Mouse (Mus musculus): ENCODE measurements around the gene Smyd4. TPM values are rescaled to one million over a fixed set of nuclear protein-coding genes. Genes with fewer than 3 reads are reported as not detected.
"Not testable (repeated sequence)": the region's sequence is repeated elsewhere in the genome, so short reads cannot be mapped to it uniquely, and the experiment has no call there.

Smyd4 gene
- polyA plus RNA-seq, 1 experiment from 2014 or later, result 3.4 TPM

DNA sequence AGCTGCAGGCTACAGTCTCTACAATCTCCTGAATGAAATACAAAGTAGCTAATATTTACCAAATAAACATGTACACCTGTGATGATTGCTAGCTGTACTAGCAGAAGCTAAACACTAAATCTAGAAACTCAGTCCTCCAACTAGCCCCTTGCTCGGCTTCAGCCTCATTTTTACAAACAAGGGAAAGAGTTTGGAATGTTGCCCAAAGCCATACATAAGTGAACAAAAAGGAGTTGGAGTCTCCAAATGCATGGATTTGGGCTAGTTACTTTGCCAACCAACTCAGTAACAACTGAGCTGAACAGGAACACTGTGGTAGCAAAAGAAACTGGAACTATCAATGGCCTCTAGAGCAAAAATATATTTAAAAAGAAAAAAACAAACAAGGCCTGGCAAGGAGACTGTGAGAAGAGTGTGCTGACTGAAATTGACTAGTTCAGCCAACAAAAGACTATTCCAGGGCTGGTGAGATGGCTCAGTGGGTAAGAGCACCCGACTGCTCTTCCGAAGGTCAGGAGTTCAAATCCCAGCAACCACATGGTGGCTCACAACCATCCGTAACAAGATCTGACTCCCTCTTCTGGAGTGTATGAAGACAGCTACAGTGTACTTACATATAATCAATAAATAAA lies 1.6 kb upstream of the Smyd4 start:
- Histone ChIP-seq H3K36me3 (replicated peaks) (peaks cover 26% of the 10 kb centered on the region), H3K27ac (replicated peaks) (peak overlapping the region; percentile 30; the same call in 1 of the 2 replicates), H3K9me3 (replicated peaks) (no peaks in the 10 kb centered on the region), H3K4me3 (replicated peaks) (peak overlapping the region; percentile 85), H3K4me1 (replicated peaks) (peaks cover 57% of the 10 kb centered on the region), H3K27me3 (no peaks in the 10 kb centered on the region), H3K9ac (peak overlapping the region; percentile 36), H3K4me2 (peak overlapping the region; percentile 90)
- 67% methylated on average over 4 of the region's 4 CpGs for WGBS (ENCODE audit: insufficient replicate concordance)
- no peak for ATAC-seq (ENCODE audit: insufficient read depth)

DNA sequence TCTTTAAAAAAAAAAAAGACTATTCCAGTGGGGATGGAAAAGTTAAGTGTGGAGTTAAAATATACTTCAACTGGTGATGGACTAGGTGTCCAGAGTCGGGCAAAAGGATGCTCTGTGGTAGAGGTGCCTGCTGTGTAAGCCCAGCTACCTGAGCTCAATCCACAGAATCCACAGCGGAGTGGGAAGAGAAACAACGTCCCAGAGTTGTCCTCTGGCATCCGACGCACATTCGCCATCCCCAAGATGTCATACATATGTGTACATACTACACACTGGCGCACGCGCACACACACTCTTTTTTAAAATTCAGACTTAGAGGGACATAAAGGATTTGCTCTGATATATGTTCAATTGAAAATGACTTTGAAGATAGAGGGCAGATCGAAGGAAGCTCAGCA lies 1.0 kb upstream of the Smyd4 start:
- ATAC-seq (ENCODE audit: insufficient read depth), result no peak
- peak overlapping the region; percentile 73 for H3K27ac ChIP-seq (replicated peaks)
- H3K36me3 ChIP-seq (replicated peaks), result peaks cover 22% of the 10 kb centered on the region; the same call in 1 of the 2 replicates
- H3K4me3 ChIP-seq (replicated peaks), result peak overlapping the region; percentile 85
- peaks cover 57% of the 10 kb centered on the region for H3K4me1 ChIP-seq (replicated peaks)
- no peaks in the 10 kb centered on the region for H3K9me3 ChIP-seq (replicated peaks)
- WGBS (ENCODE audit: insufficient replicate concordance), result 38% methylated on average over 10 of the region's 10 CpGs
- H3K4me2 ChIP-seq, result peak overlapping the region; percentile 90
- H3K27me3 ChIP-seq, result no peaks in the 10 kb centered on the region
- H3K9ac ChIP-seq, result peak overlapping the region; percentile 93

DNA sequence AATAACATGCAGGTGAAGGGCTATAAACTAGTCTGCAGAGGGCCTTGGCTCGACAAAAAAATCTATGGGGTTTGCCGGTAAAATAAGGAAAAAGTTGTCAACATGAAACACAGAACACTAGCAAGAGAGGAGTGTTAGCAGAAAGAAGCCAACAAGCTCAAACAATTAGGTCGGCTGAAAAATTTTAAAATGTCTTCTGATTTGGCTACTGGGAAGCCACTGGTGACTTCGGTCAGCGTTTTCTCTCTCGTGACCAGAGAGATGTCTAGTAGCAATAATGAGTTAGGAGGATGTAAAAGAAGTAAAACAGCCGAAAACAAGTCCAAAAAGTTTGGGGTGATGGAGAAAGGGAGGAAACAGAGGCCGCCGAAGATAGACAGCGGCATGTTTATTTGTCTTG lies 637 bp upstream of the Smyd4 start:
- Histone ChIP-seq H3K27ac (replicated peaks) (peak overlapping the region; percentile 73), H3K27me3 (no peaks in the 10 kb centered on the region), H3K9ac (peak overlapping the region; percentile 93), H3K4me1 (replicated peaks) (peaks cover 57% of the 10 kb centered on the region), H3K4me3 (replicated peaks) (peak overlapping the region; percentile 85), H3K4me2 (peak overlapping the region; percentile 90), H3K9me3 (replicated peaks) (no peaks in the 10 kb centered on the region), H3K36me3 (replicated peaks) (peaks cover 18% of the 10 kb centered on the region; the same call in 1 of the 2 replicates)
- ATAC-seq (ENCODE audit: insufficient read depth), result no peak
- under 1% methylated on average over 10 of the region's 10 CpGs for WGBS (ENCODE audit: insufficient replicate concordance)

DNA sequence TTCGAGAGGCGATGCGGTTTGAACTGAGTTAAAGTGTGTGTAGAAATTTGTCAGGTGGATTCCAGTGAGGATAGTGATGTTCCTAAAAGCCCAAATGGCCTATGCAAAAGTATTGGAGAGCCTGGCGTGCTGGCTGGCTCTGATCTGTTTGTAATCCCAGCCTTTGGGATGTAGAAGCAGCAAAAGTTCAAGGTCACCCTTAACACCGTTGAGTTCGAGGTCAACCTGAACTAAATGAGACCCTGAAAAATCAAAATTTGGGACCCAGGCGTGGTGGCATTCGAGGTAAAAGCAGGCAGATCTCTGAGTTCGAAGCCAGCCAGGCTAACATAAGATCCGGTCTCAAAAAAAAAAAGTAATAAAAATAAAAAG lies 643 bp downstream of the Smyd4 start:
- H3K9ac ChIP-seq, result peak overlapping the region; percentile 78
- peak overlapping the region; percentile 90 for H3K4me2 ChIP-seq
- peak overlapping the region; percentile 81 for H3K27ac ChIP-seq (replicated peaks)
- peaks cover 7% of the 10 kb centered on the region; the same call in 1 of the 2 replicates for H3K36me3 ChIP-seq (replicated peaks)
- H3K9me3 ChIP-seq (replicated peaks), result no peaks in the 10 kb centered on the region
- peaks cover 53% of the 10 kb centered on the region for H3K4me1 ChIP-seq (replicated peaks)
- H3K4me3 ChIP-seq (replicated peaks), result peak overlapping the region; percentile 85
- 44% methylated on average over 10 of the region's 10 CpGs for WGBS (ENCODE audit: insufficient replicate concordance)
- no peaks in the 10 kb centered on the region for H3K27me3 ChIP-seq
- ATAC-seq (ENCODE audit: insufficient read depth), result no peak

DNA sequence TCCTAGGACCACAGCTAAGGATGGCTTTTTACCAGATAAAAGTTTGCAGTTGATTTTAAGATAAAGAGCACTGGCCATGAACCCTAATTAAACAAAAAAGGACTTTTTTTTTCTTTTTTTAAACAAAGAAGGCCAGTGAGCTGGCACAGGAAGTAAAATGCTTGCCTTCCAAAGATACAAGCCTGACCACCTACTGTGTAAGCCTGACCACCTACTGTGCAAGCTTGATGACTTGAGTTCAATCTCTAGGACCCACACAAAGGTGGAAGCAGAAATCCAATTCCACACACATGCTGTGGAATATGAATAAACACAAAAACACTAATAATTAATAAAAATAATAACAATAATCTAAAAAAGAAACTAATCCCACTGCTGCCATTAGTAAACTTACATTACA lies 3.0 kb downstream of the Smyd4 start:
- ATAC-seq (ENCODE audit: insufficient read depth), result no peak
- Histone ChIP-seq H3K4me1 (replicated peaks) (peaks cover 33% of the 10 kb centered on the region), H3K4me3 (replicated peaks) (no peak overlapping the region), H3K9ac (no peak overlapping the region), H3K4me2 (no peak overlapping the region), H3K27me3 (no peaks in the 10 kb centered on the region), H3K27ac (replicated peaks) (no peak overlapping the region), H3K36me3 (replicated peaks) (no peaks in the 10 kb centered on the region), H3K9me3 (replicated peaks) (no peaks in the 10 kb centered on the region)

DNA sequence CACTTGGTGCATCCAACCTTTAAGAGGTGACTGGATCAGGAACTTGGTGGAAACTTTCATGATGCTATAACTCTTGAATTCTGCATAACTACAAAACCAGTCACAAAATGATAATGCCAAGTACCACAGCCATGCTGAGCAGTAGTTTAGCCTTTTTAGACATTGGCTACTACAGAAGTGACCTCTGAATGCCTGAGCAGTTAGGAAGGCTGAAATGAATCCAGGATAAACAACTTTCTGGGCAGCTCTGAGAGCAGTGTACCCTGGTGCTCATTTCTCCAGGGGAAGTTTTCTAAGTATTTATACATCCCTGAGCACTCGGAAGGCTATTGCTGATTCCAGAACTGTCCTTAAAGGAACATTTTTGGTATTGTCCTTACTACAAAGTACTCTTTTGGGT lies 7.2 kb downstream of the Smyd4 start:
- Histone ChIP-seq H3K36me3 (replicated peaks) (no peaks in the 10 kb centered on the region), H3K4me2 (no peak overlapping the region), H3K9ac (no peak overlapping the region), H3K4me1 (replicated peaks) (peaks cover 5% of the 10 kb centered on the region), H3K9me3 (replicated peaks) (no peaks in the 10 kb centered on the region), H3K27me3 (no peaks in the 10 kb centered on the region), H3K27ac (replicated peaks) (no peak overlapping the region), H3K4me3 (replicated peaks) (no peak overlapping the region)
- 80% methylated on average over 1 of the region's 1 CpGs for WGBS (ENCODE audit: insufficient replicate concordance)
- no peak for ATAC-seq (ENCODE audit: insufficient read depth)

DNA sequence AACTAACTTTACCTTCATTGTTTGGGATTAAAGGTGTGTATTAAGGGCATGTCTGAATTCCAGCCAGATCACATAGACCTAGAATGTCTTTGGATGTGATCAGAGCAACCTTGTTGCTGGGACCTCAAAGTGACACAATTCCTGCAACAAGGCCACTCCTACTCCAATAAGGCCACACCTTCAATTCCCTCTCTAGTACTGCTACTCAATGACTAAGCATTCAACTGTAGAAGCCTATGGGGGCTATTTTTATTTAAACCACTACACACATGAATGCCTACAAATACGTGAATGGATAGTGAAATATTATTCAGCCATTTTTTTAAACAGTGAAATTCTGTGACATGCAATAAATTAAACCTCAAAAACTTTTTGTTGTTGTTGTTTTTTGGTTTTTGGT lies 28.9 kb downstream of the Smyd4 start:
- Histone ChIP-seq H3K9ac (no peak overlapping the region), H3K27me3 (no peaks in the 10 kb centered on the region), H3K4me3 (replicated peaks) (no peak overlapping the region), H3K9me3 (replicated peaks) (no peaks in the 10 kb centered on the region), H3K36me3 (replicated peaks) (no peaks in the 10 kb centered on the region), H3K4me2 (no peak overlapping the region), H3K27ac (replicated peaks) (no peak overlapping the region), H3K4me1 (replicated peaks) (peaks cover 10% of the 10 kb centered on the region)
- ATAC-seq (ENCODE audit: insufficient read depth), result no peak
- WGBS (ENCODE audit: insufficient replicate concordance), result 28% methylated on average over 1 of the region's 1 CpGs

DNA sequence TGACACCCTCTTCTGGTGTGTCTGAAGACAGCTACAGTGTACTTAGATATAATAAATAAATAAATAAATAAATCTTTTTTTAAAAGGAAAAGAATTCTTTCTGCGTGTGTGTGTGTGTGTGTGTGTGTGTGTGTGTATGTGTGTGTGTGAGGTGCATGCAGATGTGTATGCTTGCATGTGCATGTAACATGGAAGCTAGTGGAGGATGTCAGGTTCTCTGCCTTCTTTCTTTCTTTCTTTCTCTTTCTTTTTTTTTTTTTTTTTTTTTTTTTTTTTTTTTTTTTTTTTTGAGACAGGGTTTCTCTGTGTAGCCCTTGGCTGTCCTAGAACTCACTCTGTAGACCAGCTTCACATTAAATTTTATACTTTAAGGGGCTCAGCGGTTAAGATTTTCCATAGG lies 30.6 kb downstream of the Smyd4 start:
- not testable (repeated sequence) for H3K9ac ChIP-seq; H3K4me2 ChIP-seq; H3K4me3 ChIP-seq (replicated peaks); H3K9me3 ChIP-seq (replicated peaks); H3K27ac ChIP-seq (replicated peaks); H3K36me3 ChIP-seq (replicated peaks); H3K27me3 ChIP-seq; ATAC-seq (ENCODE audit: insufficient read depth)
- 86% methylated on average over 2 of the region's 2 CpGs for WGBS (ENCODE audit: insufficient replicate concordance)
- H3K4me1 ChIP-seq (replicated peaks), result peaks cover 10% of the 10 kb centered on the region

DNA sequence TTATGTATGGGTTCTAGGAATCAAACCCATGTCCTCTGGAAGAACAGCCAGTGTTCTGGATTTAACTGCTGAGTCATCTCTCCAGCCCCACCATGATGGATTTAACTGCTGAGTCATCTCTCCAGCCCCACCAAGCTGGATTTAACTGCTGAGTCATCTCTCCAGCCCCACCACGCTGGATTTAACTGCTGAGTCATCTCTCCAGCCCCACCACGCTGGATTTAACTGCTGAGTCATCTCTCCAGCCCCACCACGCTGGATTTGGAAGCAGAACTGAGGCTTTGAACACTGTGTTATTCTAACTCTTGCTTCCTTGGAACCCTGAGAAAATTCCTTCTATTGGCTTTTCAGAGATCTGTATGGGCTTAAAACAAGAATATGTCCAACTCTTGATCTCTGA lies 35.3 kb downstream of the Smyd4 start:
- not testable (repeated sequence) for H3K4me3 ChIP-seq (replicated peaks); H3K4me2 ChIP-seq; H3K9me3 ChIP-seq (replicated peaks); H3K9ac ChIP-seq; H3K4me1 ChIP-seq (replicated peaks); ATAC-seq (ENCODE audit: insufficient read depth); H3K27me3 ChIP-seq; H3K36me3 ChIP-seq (replicated peaks)
- H3K27ac ChIP-seq (replicated peaks), result peak overlapping the region; percentile 58; the same call in 1 of the 2 replicates
- 12% methylated on average over 3 of the region's 3 CpGs for WGBS (ENCODE audit: insufficient replicate concordance)

DNA sequence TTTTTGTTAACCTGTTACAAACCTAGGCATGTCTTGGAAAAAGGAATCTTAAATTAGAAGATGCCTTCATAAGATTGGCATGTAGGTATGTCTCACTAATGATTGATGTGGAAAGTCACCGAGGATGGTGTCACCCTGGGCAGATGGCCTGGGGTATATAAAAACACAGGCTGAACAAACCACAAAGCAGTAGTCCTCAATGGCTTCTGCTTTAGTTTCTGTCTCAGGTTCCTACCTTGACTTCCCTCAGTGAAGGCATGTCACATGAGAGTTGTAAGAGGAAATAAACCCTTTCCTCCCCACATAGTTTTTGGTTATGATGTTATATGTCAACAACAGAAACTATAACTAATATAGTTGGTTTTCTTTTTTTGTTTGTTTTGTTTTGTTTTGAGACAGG lies 47.4 kb downstream of the Smyd4 start:
- Histone ChIP-seq H3K36me3 (replicated peaks) (no peaks in the 10 kb centered on the region; the same call in 1 of the 2 replicates), H3K27me3 (no peaks in the 10 kb centered on the region)

DNA sequence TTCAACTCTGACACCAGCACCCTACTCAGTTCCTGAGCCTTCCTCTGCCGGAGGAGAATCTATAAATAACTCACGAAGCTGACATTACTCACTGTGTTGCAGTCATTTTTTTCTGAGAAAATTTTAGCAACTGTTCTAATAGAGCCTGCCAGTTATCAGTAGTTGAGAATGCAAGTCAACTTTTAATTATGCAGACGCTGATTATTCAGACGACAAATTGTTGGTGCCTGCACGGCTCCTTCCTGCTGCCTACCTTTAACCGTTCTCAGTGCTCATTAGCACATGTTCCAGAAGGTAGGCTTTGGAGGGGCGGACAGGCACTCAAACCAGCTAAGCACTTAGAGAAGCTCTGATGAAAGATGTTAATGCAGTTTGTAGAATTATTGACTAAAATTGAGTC lies 49.2 kb downstream of the Smyd4 start:
- Histone ChIP-seq H3K27me3 (no peaks in the 10 kb centered on the region), H3K9me3 (replicated peaks) (no peaks in the 10 kb centered on the region), H3K4me2 (no peak overlapping the region), H3K4me3 (replicated peaks) (no peak overlapping the region), H3K36me3 (replicated peaks) (no peaks in the 10 kb centered on the region; the same call in 1 of the 2 replicates), H3K4me1 (replicated peaks) (peaks cover 4% of the 10 kb centered on the region), H3K9ac (no peak overlapping the region), H3K27ac (replicated peaks) (no peak overlapping the region)
- WGBS (ENCODE audit: insufficient replicate concordance), result 55% methylated on average over 7 of the region's 7 CpGs
- no peak for ATAC-seq (ENCODE audit: insufficient read depth)

More for the DNA sequence above, 47.4 kb downstream of the Smyd4 start:
- no peak overlapping the region for H3K4me3 ChIP-seq (replicated peaks)
- H3K27ac ChIP-seq (replicated peaks), result no peak overlapping the region
- H3K4me1 ChIP-seq (replicated peaks), result no peaks in the 10 kb centered on the region
- no peak overlapping the region for H3K4me2 ChIP-seq
- no peak overlapping the region for H3K9ac ChIP-seq
- ATAC-seq (ENCODE audit: insufficient read depth), result no peak
- H3K9me3 ChIP-seq (replicated peaks), result no peaks in the 10 kb centered on the region
- WGBS (ENCODE audit: insufficient replicate concordance), result 26% methylated on average over 1 of the region's 1 CpGs

DNA sequence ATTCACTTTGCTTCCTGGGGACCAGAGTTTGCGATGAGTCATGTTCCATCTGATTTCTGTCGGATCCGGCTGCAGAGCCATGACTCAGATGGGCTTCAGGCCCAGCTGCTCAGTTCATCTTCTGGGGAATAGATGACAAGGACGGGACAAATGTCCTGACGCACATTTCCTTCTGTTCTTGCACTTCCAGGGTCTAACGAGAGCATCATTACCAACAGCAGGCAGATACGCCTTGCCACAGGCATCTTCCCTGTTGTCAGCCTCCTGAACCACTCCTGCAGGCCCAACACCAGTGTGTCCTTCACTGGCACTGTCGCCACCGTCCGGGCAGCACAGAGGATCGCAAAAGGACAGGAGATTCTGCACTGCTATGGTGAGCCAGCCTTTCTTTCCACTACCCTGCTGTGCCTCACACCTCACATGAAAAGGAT lies 51.2 kb downstream of the Smyd4 start:
- Histone ChIP-seq H3K4me2 (no peak overlapping the region), H3K4me1 (replicated peaks) (peaks cover 14% of the 10 kb centered on the region), H3K4me3 (replicated peaks) (no peak overlapping the region), H3K36me3 (replicated peaks) (no peaks in the 10 kb centered on the region; the same call in 1 of the 2 replicates), H3K9me3 (replicated peaks) (no peaks in the 10 kb centered on the region), H3K9ac (no peak overlapping the region), H3K27ac (replicated peaks) (no peak overlapping the region), H3K27me3 (no peaks in the 10 kb centered on the region)
- 68% methylated on average over 11 of the region's 11 CpGs for WGBS (ENCODE audit: insufficient replicate concordance)
- ATAC-seq (ENCODE audit: insufficient read depth), result no peak
